Mouse (Mus musculus) retina, postnatal 7 days (tissue): Measurements from ENCODE around the gene 4930402H24Rik.
"Not testable (repeated sequence)": the region's sequence is repeated elsewhere in the genome, so short reads cannot be mapped to it uniquely, and the experiment has no call there.

Experiments used
- DNase-seq: peaks from one replicate; pipeline ENCODE4 v3.0.0-alpha.2; 2012; ENCODE audit warnings: low read depth, low spot score

4930402H24Rik gene

DNA sequence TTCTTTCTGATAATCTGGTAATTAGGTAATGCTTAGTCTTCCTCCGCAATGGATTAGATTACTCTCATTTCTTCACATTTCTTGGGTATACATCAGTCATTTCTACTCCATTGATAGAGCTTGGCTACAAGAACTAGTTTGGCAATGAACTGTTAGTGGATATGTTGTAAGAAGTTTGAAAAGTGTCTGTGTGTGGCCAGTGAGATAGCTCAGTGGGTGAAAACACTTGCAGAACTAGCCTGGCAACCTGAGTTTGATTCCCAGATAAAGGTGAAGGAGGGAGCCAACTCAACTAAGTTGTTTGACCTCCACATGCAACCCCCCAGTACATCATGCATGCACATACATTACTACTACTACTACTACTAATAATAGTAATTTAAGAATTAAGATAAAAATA is 53.2 kb downstream of the 4930402H24Rik start:
- no peak for DNase-seq

DNA sequence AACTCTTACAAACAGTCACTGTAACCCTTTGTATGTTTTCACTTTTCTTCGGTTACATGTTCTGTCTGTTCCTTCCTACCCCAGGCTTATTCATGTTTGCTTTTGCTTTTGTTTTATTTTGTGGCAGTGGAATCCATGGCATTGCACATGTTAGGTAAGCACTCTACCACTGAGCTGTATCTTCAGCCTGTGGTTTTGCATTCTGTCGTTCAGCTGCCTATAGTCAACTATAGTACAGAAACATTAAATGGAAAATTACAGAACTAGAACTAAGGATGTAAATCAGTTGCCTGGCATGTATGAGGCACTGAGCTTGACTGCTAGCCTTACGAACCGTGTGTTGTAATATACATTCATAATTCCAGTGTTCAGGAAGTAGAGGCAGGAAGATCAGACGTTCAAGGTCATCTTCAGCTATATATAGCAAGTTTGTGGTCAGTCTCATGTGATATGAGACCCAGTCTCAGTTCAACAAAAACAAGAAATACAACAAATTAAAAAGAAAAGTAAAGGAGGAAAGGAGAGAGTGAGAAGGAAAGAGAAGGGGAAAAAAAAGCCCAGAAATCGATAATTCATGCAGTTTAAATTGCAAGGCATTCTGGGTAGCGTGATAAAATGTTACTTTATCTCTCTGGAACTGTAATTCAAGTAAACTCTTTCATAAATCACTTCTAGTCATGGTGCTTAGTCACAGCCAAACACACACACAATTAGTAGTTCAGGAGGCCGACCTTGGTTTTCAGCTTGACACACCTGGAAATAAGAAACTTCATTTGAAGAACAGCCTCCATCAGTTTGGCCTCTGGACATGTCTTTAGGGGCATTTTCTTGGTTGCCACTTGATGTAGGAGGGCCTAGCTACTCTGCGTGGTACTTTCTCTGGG is 54.6 kb downstream of the 4930402H24Rik start:
- DNase-seq = no peak

DNA sequence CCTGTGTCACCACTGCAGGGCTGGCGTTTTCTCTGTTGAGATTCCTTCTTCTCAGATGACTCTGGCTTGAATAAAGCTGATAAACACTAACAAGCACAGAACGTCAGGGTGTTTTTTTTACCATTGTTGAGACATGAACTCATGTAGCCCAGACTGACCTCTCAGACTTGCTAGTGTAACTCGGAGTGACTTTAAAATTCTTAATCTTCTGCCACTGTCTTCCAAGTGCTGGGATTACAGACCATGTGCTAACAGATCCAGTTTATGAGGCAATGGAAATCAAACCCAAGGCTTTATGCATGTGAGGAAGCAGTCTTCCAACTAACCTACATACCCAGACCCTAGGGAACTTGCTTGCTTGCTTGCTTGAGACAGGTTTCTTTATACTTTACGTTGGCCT is 56.5 kb downstream of the 4930402H24Rik start:
- DNase-seq = no peak

DNA sequence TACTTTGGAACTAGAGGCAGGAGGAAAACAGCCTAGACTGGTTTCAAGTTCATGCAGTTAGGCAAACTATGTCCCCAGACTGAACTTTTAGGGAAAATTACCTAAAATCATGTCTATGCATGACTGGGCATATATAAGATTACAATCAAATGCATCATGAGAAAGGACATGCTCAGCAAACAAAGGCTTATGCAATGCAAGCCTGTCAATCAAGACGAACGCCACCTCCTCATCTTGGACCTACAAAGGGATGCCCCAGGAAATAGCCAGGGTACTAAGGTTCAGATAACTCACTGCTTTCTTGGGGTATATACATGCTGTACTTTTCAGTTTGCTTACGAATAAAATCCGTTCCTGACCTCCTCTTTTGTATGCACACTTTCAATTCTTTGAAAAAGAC is 57.9 kb downstream of the 4930402H24Rik start:
- no peak for DNase-seq

DNA sequence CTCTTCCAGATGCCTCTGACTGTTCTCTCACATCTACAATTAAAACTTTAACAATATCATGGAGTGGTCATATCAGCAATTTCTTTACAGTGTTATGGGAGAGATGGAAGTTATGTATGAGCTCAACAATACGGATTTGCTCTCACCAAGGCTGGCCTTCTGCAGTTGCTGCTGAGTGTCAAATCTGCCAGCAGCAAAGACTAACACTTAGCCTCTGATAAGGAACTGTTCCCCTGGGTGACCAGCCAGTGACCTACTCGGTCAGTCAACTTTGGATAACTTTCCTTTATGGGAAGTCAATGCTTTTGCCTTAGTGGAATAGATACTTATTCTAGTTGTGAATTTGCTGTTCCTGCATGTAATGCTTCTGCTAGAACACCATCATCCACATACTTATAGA is 62.6 kb downstream of the 4930402H24Rik start:
- DNase-seq = no peak

DNA sequence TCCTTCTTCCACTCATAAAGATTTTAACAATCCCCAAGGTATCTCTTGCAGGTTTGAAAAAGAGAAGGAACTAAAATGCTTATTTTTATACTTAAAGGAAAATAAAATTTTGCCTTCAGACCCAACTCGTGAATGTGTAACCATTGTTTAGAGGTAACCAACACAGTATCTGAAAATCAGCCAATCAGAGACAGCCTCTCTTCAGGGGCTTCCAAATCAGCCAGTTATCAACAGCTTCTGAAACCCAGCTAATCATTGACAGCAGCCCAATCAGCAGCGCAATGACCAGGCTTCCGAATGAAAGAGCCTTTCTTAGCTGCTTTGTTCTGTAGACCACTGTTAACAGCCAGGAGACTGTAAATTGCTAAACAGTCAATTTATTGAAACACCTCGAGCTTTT is 65.4 kb downstream of the 4930402H24Rik start:
- DNase-seq = peak; percentile 79

DNA sequence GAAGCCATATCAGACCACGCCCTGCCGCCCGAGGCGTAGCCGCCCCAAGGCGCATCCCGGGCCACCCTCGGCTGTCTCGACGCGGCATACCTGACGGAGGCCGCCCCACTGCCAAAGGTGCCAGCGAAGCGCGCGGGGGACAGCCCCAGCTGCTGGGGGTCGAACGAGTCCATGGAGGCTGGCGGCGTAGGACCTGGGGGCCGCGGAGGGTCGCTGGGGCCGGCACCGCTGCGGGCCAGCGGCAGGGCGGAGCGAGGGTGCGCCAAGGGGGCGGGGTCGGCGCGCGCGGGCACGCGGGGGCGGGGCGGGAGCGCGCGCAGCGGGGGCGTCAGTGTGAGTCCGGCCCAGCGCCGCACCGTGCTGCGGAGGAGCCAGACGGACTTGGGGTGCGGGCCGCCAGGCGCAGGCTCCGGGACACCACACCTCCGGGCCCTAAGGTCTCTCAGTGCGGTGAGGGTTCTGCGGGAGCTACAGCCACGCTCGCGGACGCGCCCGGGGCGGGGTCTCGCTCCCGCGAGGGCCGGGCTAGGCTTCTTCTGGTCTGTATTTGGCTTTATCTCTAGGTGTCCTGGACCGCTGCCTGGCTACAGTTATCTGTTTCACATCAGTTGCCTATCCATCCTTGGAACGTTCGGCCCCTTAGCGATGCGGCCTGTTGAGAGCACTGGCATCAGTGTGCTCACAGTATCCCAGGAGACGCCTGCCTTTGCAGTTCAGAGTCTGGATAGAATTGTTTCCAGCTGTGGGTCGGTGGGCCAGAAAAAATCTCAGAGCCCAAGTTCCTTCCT is 66.1 kb downstream of the 4930402H24Rik start:
- DNase-seq = peak; percentile 69

DNA sequence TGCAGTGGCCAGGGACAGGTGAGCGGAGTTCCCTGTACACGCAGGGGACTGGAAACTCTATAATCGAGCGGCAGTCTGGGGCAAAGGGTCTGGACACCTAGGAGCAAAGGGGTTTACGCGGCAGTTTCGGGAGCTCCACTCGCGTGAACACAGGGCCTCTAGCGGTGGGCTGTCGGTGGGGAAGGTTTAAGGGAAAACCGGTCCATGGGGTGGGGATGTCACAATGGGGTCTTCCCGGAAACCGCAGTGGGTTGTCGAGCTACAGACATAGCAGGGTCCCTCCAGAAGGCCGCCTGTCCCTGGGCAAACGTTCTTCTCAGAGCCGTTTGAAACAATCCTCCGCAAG is 66.7 kb downstream of the 4930402H24Rik start:
- no peak for DNase-seq

DNA sequence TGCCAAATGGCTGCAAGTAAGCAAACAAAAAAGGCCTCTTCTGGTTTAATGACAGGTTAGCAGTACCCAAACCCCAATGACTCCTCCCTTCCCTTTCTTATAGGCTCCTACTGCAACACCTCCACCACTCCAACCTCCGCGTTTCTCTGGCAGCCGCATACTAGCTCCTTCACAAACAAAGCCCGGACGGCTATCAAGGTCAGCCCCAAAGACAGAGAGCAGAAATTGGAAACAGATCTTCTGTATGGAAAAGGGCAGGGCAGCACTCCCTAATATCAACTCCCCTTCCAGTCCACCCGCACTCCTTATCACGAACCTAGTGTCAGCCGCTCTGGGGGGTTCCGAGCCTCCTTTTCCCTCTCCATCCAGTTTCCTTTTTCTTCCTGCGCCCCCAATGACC is 67.1 kb downstream of the 4930402H24Rik start:
- peak; percentile 3 for DNase-seq

DNA sequence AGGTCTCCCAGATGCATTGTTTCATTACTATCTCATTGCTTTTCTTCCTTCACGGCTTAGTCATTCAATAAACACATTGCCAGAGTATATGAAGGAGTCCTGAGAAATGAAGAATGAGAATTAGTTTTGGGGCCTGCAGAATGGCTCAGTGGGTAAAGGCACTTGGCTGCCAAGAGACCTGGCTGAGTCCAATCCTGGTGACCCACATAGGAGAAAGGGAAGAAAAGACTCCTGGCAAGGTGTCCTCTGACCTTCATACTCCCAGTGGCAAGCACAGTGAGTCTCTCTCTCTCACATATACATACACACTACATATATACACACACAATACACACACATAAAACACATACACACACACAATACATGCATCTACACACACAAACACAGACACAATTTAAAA is 68.1 kb downstream of the 4930402H24Rik start:
- DNase-seq = no peak

DNA sequence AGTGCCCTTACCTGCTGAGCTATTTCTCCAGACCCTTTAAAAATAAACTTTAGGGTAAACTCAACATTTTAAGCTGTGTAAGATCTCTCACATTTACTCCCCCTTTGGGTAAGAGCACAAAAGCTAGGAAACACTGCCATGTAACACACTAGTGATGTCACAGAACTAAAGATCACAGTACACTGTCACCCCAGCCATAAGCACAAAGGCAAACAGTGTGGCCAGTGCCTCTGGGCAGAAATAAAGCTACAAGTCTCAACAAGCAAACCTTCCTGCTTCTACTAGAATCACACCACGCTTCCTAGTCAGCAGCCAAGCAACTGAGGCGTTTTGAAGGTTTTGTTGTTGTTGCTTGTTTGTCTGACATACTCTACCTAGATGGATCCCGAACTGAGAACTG is 72.5 kb downstream of the 4930402H24Rik start:
- no peak for DNase-seq

DNA sequence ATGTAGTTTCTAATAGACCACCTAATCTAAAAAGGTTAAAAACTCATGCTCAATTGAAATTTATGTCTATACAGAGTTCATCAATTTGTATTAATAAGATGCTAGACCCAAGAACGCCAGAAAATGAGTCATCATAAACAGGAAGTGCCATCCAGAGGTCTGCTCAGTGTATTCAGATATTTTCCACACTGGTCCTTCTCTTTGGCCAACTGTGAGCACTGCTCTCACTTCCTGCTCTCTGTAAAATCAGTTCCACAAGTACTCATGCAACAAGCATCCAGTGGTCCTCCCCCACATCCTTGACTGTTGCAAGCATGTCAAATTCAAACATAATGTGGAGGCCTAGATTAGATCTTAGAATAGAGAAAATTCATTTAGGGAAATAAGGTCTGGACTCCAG is 73.6 kb downstream of the 4930402H24Rik start:
- DNase-seq = no peak

DNA sequence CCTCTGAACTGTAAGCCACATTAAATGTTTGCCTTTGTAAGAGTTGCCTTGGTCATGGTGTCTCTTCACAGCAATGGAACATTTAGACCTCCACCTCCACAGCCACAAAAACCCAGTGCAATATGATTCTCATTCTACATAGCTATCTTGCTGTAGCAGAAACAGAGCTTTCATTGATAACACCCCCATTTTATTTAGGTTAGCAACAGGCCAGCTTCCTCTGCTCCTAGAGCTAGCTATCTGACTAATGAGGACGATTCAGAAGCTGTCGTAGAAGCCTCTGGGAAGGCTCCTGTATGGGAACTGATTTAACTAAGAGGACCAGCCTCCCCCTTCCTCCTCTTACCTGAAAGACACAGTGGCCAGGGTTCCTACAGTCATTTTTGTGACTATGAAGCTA is 74.2 kb downstream of the 4930402H24Rik start:
- no peak for DNase-seq

DNA sequence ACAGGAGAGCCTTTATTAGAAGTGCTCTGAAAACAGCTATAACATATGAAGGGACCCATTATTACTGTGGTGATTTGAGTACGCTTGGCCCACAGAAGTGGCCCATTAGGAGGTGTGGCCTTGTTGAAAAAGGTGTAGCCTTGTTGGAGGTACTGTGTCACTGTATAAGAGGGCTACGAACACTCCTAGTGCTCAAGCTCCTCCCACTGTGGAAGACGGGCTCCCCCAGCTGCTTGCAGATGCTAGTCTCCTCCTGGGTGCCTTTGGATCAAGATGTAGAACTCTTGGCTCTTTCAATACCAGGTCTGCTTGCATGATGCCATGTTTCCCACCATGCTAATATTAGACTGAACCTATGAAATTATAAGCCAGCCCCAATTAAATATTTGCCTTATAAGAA is 76.0 kb downstream of the 4930402H24Rik start:
- DNase-seq = no peak

DNA sequence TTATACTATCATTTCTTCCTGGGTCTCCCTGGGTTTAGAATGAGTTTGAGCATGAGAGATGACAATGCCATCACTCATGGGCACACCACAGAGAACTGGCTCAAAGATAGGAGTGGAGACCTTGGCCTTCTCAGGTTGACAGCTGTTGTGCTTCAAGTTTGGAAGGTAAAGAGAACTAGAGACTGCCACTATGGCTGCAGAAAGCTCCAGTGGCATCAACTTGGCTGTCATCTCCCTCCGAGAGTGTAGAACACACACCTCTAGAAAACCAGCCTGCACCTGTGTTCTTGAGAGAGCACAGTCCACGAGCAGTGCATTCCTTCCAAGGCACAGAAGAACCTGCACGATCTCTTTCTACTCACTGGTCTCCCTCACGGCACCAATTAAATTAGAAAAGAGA is 76.7 kb downstream of the 4930402H24Rik start:
- no peak for DNase-seq

DNA sequence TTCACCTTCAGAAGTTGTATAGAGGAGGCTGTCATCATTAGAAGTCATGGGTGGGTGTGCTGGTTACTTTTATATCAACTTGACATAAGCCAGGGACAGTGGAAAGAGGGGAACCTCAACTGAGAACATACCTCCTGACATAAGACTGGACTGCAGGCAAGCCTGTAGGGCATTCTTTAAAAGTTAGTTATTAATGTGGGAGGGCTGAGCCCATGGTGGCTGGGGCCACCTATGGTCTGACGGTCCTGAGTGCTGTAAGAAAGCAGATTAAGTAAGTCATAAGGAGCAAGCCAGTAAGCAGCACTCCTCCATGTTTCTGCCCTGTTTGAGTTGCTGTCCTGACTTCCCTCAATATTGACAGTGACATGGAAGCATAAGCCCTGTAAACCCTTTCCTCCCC is 77.5 kb downstream of the 4930402H24Rik start:
- DNase-seq = no peak

DNA sequence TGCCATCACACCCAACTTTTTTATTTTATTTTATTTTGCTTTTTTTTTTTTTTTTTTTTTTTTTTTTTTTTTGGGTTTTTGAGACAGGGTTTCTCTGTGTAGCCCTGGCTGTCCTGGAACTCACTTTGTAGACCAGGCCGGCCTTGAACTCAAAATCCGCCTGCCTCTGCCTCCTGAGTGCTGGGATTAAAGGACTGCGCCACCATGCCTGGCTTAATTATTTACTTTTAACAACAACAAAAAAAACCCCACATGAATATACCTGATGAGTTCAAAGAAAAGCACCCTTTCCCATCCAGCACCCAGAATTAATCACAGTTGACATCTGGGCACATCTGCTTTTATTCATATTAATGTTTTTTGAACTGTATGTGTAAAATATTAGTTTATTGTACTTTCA is 78.1 kb downstream of the 4930402H24Rik start:
- not testable (repeated sequence) for DNase-seq

DNA sequence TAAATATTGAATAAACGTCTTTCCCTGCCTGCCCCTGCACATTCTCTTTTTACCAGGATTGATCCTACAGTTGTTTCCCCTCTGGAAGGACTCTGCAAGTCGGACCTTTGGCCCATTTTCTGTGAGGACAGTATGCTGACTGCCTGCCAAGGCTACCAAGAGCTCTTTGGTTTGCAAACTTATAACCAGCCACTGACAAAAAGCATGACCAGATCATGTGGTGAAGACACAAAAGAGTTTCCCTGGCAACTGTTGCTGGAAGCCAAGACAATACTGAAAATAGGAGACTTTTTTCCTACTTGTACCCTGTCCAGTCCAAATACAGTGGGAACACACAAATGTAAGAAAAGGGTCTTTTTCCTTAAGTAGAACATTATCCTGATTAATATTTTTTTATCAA is 78.8 kb downstream of the 4930402H24Rik start:
- no peak for DNase-seq

DNA sequence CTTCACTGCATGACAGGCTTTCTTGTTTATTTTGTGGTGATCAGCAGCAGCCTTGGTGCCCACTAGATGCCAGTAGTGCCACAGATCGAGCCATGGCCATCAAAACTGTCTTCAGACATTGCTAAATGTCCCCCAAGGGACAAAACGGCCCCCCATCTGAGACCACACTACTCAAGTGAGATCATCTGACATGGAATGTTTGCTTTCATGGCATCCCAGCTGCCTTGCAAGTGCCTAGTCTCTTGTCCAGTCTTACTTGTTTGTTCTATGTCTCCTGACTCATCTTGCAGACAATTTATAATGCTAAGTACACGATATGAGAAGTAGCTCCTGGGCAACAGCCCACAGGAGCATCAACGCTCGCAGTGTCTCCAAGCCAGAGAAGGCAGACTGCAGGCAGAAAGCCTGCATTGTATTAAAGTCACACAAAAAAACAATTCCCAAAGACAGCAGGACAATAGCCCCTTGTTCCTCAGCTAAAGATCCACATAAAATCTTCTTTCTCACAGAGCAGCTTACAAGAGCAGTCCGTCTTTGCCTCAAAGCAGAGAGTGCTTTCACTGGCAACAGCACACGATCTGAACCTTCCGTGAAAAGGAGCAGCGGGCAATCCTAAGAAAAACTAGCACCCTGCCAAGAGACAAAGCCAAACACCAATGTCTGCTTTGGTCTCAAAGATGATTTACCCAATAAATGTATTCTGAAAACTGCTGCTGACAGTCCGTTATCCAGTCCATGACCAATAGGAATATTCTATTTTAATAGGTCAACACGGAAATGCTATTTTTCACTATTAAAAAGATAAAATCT is 87.2 kb downstream of the 4930402H24Rik start:
- peak; percentile 11 for DNase-seq

DNA sequence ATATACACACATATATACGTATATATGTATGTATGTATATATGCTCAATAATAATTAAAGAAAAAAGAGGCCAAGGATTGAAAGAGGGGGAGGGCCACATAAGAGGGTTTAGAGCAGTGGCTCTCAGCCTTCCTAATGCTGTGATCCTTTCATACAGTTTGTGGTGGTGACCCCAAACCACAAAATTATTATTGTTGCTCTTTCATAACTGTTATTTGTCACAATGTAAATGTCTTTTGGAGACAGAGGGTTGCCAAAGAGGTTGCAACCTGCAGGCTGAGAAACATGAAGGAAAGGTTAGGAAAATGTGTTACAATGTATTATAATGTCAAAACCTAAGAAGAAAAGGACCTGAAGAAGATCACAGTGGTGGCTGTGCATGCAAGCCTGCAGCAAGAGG is 88.3 kb downstream of the 4930402H24Rik start:
- DNase-seq = no peak

DNA sequence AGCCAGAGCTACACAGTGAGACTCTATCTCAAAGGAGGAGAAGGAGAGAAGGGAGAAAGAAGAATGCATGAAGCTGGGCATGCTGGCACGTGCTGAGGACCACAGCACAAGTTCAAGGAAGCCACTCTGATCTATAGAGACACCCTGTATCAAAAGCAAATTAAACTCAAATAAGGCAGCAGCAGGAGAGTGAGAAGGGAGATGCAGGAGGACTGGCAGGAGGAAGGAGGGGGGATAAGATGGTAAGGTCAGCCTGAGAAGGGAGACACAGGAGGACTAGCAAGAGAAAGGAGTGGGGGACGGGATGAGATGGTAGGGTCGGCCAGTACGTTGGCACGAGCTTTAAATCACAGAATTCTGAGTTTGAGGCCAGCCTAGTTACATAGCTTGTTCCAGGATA is 90.0 kb downstream of the 4930402H24Rik start:
- no peak for DNase-seq

DNA sequence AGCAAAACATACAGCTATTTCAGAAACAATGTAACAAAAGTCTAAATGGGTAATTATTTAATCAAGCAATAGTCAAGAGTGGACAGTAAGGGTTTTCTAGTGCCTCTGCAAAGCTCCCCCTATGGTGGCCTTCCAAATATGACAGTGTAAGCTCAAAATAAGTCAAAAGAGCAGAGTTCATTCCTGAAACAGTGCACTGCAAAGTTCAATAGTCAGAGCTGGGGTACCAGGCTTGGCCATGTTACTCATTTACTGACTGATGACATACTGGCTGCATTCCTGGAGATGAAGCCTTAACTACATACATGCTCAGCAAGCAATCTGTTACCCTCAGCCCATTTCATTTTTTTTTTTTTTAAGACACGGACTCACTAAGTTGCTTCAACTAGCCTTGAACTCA is 91.7 kb downstream of the 4930402H24Rik start:
- no peak for DNase-seq
